Mouse (Mus musculus) urinary bladder, postnatal 10 days (tissue): ENCODE data around the gene Flvcr1.
"Not testable (repeated sequence)": the region's sequence is repeated elsewhere in the genome, so short reads cannot be mapped to it uniquely, and the experiment has no call there.

Experiments used
- DNase-seq: peaks from one replicate; pipeline ENCODE4 v3.0.0; 2022; ENCODE audit warnings: low spot score

Flvcr1 gene

GRCm38 (mm10) chr1:191041352-191041751, 15.4 kb upstream of the Flvcr1 start:
- DNase-seq = no peak

GRCm38 (mm10) chr1:191037999-191038398, 12.0 kb upstream of the Flvcr1 start:
- no peak for DNase-seq

- no peak for DNase-seq
Measured at GRCm38 (mm10) chr1:191036554-191037334, 10.8 kb upstream of the Flvcr1 start, which contains the start of gene Spata45. Gene Spata45 (plus strand): TSS chr1:191036639.

GRCm38 (mm10) chr1:191035649-191036048, 9.7 kb upstream of the Flvcr1 start:
- DNase-seq = no peak

GRCm38 (mm10) chr1:191030922-191031425, 5.0 kb upstream of the Flvcr1 start:
- not testable (repeated sequence) for DNase-seq

- DNase-seq = no peak
Measured at GRCm38 (mm10) chr1:191030182-191030581, 4.2 kb upstream of the Flvcr1 start.

- DNase-seq = no peak
Measured at GRCm38 (mm10) chr1:191025016-191026012, 644 bp downstream of the Flvcr1 start.

GRCm38 (mm10) chr1:191023806-191024205, 2.2 kb downstream of the Flvcr1 start:
- DNase-seq = not testable (repeated sequence)

- DNase-seq = no peak
Measured at GRCm38 (mm10) chr1:191023140-191023539, 2.8 kb downstream of the Flvcr1 start.

GRCm38 (mm10) chr1:191021016-191021415, 4.9 kb downstream of the Flvcr1 start:
- no peak for DNase-seq

- no peak for DNase-seq
Measured at GRCm38 (mm10) chr1:191020217-191020924, 5.6 kb downstream of the Flvcr1 start.

GRCm38 (mm10) chr1:191019803-191020202, 6.2 kb downstream of the Flvcr1 start:
- no peak for DNase-seq

- DNase-seq = no peak
Measured at GRCm38 (mm10) chr1:191014271-191014670, 11.7 kb downstream of the Flvcr1 start.

GRCm38 (mm10) chr1:191008707-191009106, 17.3 kb downstream of the Flvcr1 start:
- DNase-seq = no peak

GRCm38 (mm10) chr1:191002201-191002600, 23.8 kb downstream of the Flvcr1 start:
- DNase-seq = no peak

GRCm38 (mm10) chr1:191000686-191001085, 25.3 kb downstream of the Flvcr1 start:
- DNase-seq = no peak

GRCm38 (mm10) chr1:190998027-190998426, 27.9 kb downstream of the Flvcr1 start:
- no peak for DNase-seq

GRCm38 (mm10) chr1:190996346-190996877, 29.5 kb downstream of the Flvcr1 start:
- DNase-seq = no peak

- no peak for DNase-seq
Measured at GRCm38 (mm10) chr1:190995548-190995947, 30.4 kb downstream of the Flvcr1 start.

- DNase-seq = no peak
Measured at GRCm38 (mm10) chr1:190989437-190990082, 36.4 kb downstream of the Flvcr1 start.

GRCm38 (mm10) chr1:190981412-190981811, 44.5 kb downstream of the Flvcr1 start:
- DNase-seq = no peak
